Mouse (Mus musculus) layer of hippocampus, adult 9-11 months (tissue): Measurements from ENCODE around the gene Als2cl.

Experiments
- DNase-seq: peaks from one replicate; pipeline ENCODE4 v3.0.0; 2022

Als2cl gene

GRCm38 (mm10) chr9:110881953-110882352 lies 2.3 kb downstream of the Als2cl start:
- DNase-seq: no peak

- no peak for DNase-seq
Measured at GRCm38 (mm10) chr9:110887388-110888303, 8.0 kb downstream of the Als2cl start.

- DNase-seq: no peak
Measured at GRCm38 (mm10) chr9:110888935-110889334, 9.3 kb downstream of the Als2cl start.

GRCm38 (mm10) chr9:110890026-110890783 lies 10.5 kb downstream of the Als2cl start:
- no peak for DNase-seq

GRCm38 (mm10) chr9:110891077-110891828 lies 11.6 kb downstream of the Als2cl start:
- DNase-seq: no peak

- no peak for DNase-seq
Measured at GRCm38 (mm10) chr9:110892552-110892951, 12.9 kb downstream of the Als2cl start.

- no peak for DNase-seq
Measured at GRCm38 (mm10) chr9:110893429-110893828, 13.8 kb downstream of the Als2cl start.

- no peak for DNase-seq
Measured at GRCm38 (mm10) chr9:110895507-110895906, 15.8 kb downstream of the Als2cl start.

- DNase-seq: no peak
Measured at GRCm38 (mm10) chr9:110895994-110896393, 16.3 kb downstream of the Als2cl start.

GRCm38 (mm10) chr9:110896595-110896994 lies 16.9 kb downstream of the Als2cl start:
- no peak for DNase-seq

- no peak for DNase-seq
Measured at GRCm38 (mm10) chr9:110899451-110900008, 19.9 kb downstream of the Als2cl start.

GRCm38 (mm10) chr9:110901204-110901603 lies 21.5 kb downstream of the Als2cl start:
- no peak for DNase-seq

GRCm38 (mm10) chr9:110902271-110902670 lies 22.6 kb downstream of the Als2cl start:
- DNase-seq: no peak

GRCm38 (mm10) chr9:110907201-110907837 lies 27.6 kb downstream of the Als2cl start:
- no peak for DNase-seq

- DNase-seq: no peak
Measured at GRCm38 (mm10) chr9:110907838-110908630, 28.4 kb downstream of the Als2cl start.

GRCm38 (mm10) chr9:110908631-110909016 lies 29.0 kb downstream of the Als2cl start:
- DNase-seq: no peak

GRCm38 (mm10) chr9:110909371-110909967 lies 29.8 kb downstream of the Als2cl start:
- no peak for DNase-seq

GRCm38 (mm10) chr9:110914631-110915236 lies 35.1 kb downstream of the Als2cl start:
- DNase-seq: no peak

GRCm38 (mm10) chr9:110915466-110915865 lies 35.8 kb downstream of the Als2cl start:
- no peak for DNase-seq

- no peak for DNase-seq
Measured at GRCm38 (mm10) chr9:110916786-110917185, 37.1 kb downstream of the Als2cl start, which contains the start of gene Fam240a. TSS of gene Fam240a (minus strand) at chr9:110916861.
